Mouse (Mus musculus) stomach, postnatal 0 days (tissue): ENCODE results near the gene Rcan2.

Source experiments
- CTCF ChIP-seq: IDR thresholded peaks from 2 replicates; pipeline ENCODE4 v1.5.1; 2016; ENCODE audit warnings: antibody characterized with exemption, low read depth, mild to moderate bottlenecking, moderate library complexity
- EP300 ChIP-seq: optimal IDR thresholded peaks from 2 replicates; pipeline ENCODE3; 2016; ENCODE audit warnings: antibody characterized with exemption

GRCm38 (mm10) chr17:43952661-43953534, 151.7 kb downstream of the Rcan2 start:
- TF ChIP-seq CTCF (no peak), EP300 (no peak)
